Mouse (Mus musculus): Measurements from ENCODE around the gene Erc1. TPM values are rescaled to one million over a fixed set of nuclear protein-coding genes. Genes with fewer than 3 reads are reported as not detected.
"Not testable (repeated sequence)": the region's sequence is repeated elsewhere in the genome, so short reads cannot be mapped to it uniquely, and the experiment has no call there.

Erc1 gene
- polyA plus RNA-seq, 1 experiment from 2014 or later, result 3.9 TPM

- H3K27me3 ChIP-seq, result no peaks in the 10 kb centered on the region
- ATAC-seq (ENCODE audit: low read depth), result peak; percentile 38
Measured at GRCm38 (mm10) chr6:119847518-119848033, 391 bp downstream of the Erc1 start.

DNA sequence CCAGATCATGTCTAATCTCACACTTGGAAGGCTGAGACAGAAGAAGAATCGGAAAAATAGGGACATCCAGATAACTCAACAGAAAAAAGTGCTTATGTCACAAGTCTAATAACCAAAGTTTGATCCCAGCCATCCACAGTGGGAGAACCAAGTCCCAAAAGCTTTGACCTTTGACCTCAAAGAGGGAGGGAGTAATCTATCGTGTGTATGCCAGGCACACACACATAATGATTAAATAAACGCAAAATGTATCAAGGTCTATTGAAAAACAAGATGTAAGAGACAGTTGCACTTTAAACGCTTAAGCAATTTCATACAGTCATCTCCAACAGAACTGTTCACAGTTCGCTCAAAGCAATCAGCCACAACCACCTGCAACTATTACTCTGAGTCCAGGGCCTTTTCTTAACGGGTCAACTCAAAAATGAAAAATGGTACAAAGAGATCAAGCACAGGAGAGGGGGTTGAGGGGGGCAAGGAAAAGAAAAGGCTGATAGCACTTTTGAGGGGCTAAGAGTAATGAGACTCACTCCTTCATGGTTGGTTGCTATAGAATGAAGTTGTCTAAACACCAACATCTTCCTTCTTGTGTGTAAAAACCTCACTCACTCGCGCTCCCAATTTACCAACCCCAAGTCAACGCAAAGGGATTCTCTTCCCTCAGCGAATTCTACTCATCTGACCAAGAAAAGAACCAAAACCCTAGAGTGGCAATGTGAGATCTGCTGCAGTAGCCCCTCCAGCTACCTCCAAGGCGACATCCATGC lies 1.0 kb downstream of the Erc1 start:
- no peaks in the 10 kb centered on the region for H3K36me3 ChIP-seq
- H3K27me3 ChIP-seq, result no peaks in the 10 kb centered on the region
- H3K27ac ChIP-seq, result peak overlapping the region; percentile 88; the same call in 1 of the 2 replicates
- peak overlapping the region; percentile 91 for H3K4me3 ChIP-seq (replicated peaks)
- peak overlapping the region; percentile 96 for H3K4me2 ChIP-seq
- peaks cover 22% of the 10 kb centered on the region for H3K4me1 ChIP-seq (replicated peaks)
- no peaks in the 10 kb centered on the region for H3K9me3 ChIP-seq (replicated peaks)
- ATAC-seq (ENCODE audit: low read depth) (no peak), DNase-seq (no peak)
- peak overlapping the region; percentile 95 for H3K9ac ChIP-seq
- WGBS (ENCODE audit: insufficient replicate concordance), result 32% methylated on average over 11 of the region's 11 CpGs

More at GRCm38 (mm10) chr6:119847518-119848033, 391 bp downstream of the Erc1 start:
- peak overlapping the region; percentile 96 for H3K4me2 ChIP-seq
- H3K9ac ChIP-seq, result peak overlapping the region; percentile 95
- H3K36me3 ChIP-seq, result no peaks in the 10 kb centered on the region
- no peaks in the 10 kb centered on the region for H3K9me3 ChIP-seq (replicated peaks)
- peak overlapping the region; percentile 91 for H3K4me3 ChIP-seq (replicated peaks)
- under 1% methylated on average over 40 of the region's 40 CpGs for WGBS (ENCODE audit: insufficient replicate concordance)
- peak overlapping the region; percentile 88 for H3K27ac ChIP-seq
- peaks cover 22% of the 10 kb centered on the region for H3K4me1 ChIP-seq (replicated peaks)
- DNase-seq, result no peak

DNA sequence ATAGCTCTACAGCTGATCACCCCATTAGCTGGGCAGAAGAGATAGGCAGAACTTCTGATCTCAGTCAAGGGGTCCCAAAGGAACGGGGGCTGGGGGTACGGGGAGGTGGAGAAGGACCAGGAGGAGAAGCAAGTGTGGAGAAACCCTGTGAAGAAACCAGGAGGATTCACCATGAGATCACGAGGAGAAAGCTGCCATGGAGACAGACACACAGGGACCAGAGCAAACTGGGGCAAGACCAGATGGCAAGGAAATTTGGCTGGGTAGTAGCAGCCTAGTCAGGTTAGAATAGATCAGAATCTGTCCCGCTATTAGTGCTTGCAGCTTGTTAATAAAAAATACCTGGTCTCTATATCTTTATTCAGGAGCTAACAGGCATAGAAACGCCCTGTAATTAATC lies 18.0 kb downstream of the Erc1 start:
- WGBS (ENCODE audit: insufficient replicate concordance), result 64% methylated on average over 5 of the region's 5 CpGs
- no peak overlapping the region for H3K4me3 ChIP-seq (replicated peaks)
- peaks cover 3% of the 10 kb centered on the region; the same call in 1 of the 2 replicates for H3K4me1 ChIP-seq (replicated peaks)
- H3K36me3 ChIP-seq, result no peaks in the 10 kb centered on the region
- DNase-seq, result no peak
- no peaks in the 10 kb centered on the region for H3K27me3 ChIP-seq
- H3K4me2 ChIP-seq, result no peak overlapping the region
- H3K27ac ChIP-seq, result no peak overlapping the region
- no peaks in the 10 kb centered on the region for H3K9me3 ChIP-seq (replicated peaks)
- no peak overlapping the region for H3K9ac ChIP-seq
- ATAC-seq (ENCODE audit: low read depth), result no peak

DNA sequence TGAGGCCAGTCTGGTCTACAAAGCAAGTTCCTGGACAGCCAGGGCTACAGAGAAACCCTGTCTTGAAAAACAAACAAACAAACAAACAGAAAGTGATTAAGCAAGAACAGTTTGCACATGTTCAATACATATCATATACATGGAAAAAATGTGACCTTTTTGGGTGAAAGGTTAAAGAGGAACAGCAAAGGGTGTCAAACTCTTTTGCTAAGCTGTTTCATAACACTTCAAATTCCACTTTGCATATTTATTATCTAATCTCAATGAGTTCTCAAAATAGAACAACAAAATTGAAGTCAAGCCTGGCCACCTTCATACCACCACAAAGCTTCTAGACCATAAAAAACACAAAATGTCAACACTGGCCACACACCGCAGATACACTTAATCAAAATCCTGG lies 19.8 kb downstream of the Erc1 start:
- no peak overlapping the region for H3K9ac ChIP-seq
- H3K4me3 ChIP-seq (replicated peaks), result no peak overlapping the region
- no peak overlapping the region for H3K4me2 ChIP-seq
- H3K36me3 ChIP-seq, result 0 out of 2 replicates have a peak, but pooled peaks cover 10% of the 10 kb centered on the region
- H3K4me1 ChIP-seq (replicated peaks), result 0 out of 2 replicates have a peak, but pooled peaks cover 3% of the 10 kb centered on the region
- H3K27ac ChIP-seq, result no peak overlapping the region
- DNase-seq, result no peak
- H3K9me3 ChIP-seq (replicated peaks), result no peaks in the 10 kb centered on the region
- H3K27me3 ChIP-seq, result no peaks in the 10 kb centered on the region
- WGBS (ENCODE audit: insufficient replicate concordance), result 81% methylated on average over 1 of the region's 1 CpGs
- ATAC-seq (ENCODE audit: low read depth), result no peak

GRCm38 (mm10) chr6:119826701-119827100 lies 21.3 kb downstream of the Erc1 start:
- ATAC-seq (ENCODE audit: low read depth) (no peak), DNase-seq (no peak)
- Histone ChIP-seq H3K9me3 (replicated peaks) (no peaks in the 10 kb centered on the region), H3K36me3 (0 out of 2 replicates have a peak, but pooled peaks cover 10% of the 10 kb centered on the region), H3K4me2 (no peak overlapping the region), H3K27me3 (no peaks in the 10 kb centered on the region), H3K9ac (no peak overlapping the region), H3K4me3 (replicated peaks) (no peak overlapping the region), H3K27ac (no peak overlapping the region), H3K4me1 (replicated peaks) (0 out of 2 replicates have a peak, but pooled peaks cover 3% of the 10 kb centered on the region)
- WGBS (ENCODE audit: insufficient replicate concordance), result 68% methylated on average over 4 of the region's 4 CpGs

- DNase-seq (no peak), ATAC-seq (ENCODE audit: low read depth) (no peak)
- no peak overlapping the region for H3K27ac ChIP-seq
- 0 out of 2 replicates have a peak, but pooled peaks cover 3% of the 10 kb centered on the region for H3K4me1 ChIP-seq (replicated peaks)
- H3K36me3 ChIP-seq, result 0 out of 2 replicates have a peak, but pooled peaks cover 18% of the 10 kb centered on the region
- no peaks in the 10 kb centered on the region for H3K9me3 ChIP-seq (replicated peaks)
- WGBS (ENCODE audit: insufficient replicate concordance), result 66% methylated on average over 1 of the region's 1 CpGs
- no peak overlapping the region for H3K4me3 ChIP-seq (replicated peaks)
- no peak overlapping the region for H3K9ac ChIP-seq
- no peak overlapping the region for H3K4me2 ChIP-seq
- H3K27me3 ChIP-seq, result no peaks in the 10 kb centered on the region
Measured at GRCm38 (mm10) chr6:119822216-119822615, 25.8 kb downstream of the Erc1 start.

- no peaks in the 10 kb centered on the region for H3K4me1 ChIP-seq (replicated peaks)
- H3K36me3 ChIP-seq, result 0 out of 2 replicates have a peak, but pooled peaks cover 18% of the 10 kb centered on the region
- DNase-seq (no peak), ATAC-seq (ENCODE audit: low read depth) (no peak)
- no peak overlapping the region for H3K4me2 ChIP-seq
- H3K27me3 ChIP-seq, result no peaks in the 10 kb centered on the region
- H3K9me3 ChIP-seq (replicated peaks), result no peaks in the 10 kb centered on the region
- no peak overlapping the region for H3K9ac ChIP-seq
- H3K27ac ChIP-seq, result no peak overlapping the region
- 72% methylated on average over 1 of the region's 1 CpGs for WGBS (ENCODE audit: insufficient replicate concordance)
- H3K4me3 ChIP-seq (replicated peaks), result no peak overlapping the region
Measured at GRCm38 (mm10) chr6:119821158-119821557, 26.8 kb downstream of the Erc1 start.

- 71% methylated on average over 4 of the region's 4 CpGs for WGBS (ENCODE audit: insufficient replicate concordance)
- no peak for DNase-seq
Measured at GRCm38 (mm10) chr6:119818541-119818940, 29.4 kb downstream of the Erc1 start.

DNA sequence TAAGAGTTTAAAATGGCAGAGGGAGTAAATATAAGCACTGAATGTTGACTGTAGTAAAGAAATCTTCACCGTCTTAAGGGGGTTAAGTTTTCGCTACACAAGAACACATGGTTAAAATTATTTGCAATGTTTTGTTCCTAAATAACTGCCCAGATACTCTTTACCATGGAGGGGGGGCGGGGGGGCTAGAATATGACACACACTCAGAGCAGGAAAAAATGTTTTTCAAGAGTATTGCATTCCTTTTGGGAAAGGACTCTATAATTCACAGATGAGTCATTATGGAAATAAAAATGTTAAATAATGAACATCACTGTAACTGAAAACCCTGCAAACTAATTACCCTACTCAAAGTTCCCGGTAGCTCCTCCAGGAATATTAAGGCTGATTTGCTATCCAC lies 32.5 kb downstream of the Erc1 start:
- DNase-seq (no peak), ATAC-seq (ENCODE audit: low read depth) (no peak)
- WGBS (ENCODE audit: insufficient replicate concordance), result 80% methylated on average over 4 of the region's 4 CpGs
- Histone ChIP-seq H3K9ac (no peak overlapping the region), H3K27me3 (no peaks in the 10 kb centered on the region), H3K4me1 (replicated peaks) (no peaks in the 10 kb centered on the region), H3K36me3 (0 out of 2 replicates have a peak, but pooled peaks cover 7% of the 10 kb centered on the region), H3K4me2 (no peak overlapping the region), H3K27ac (no peak overlapping the region), H3K9me3 (replicated peaks) (no peaks in the 10 kb centered on the region), H3K4me3 (replicated peaks) (no peak overlapping the region)

More at GRCm38 (mm10) chr6:119818541-119818940, 29.4 kb downstream of the Erc1 start:
- H3K36me3 ChIP-seq, result 0 out of 2 replicates have a peak, but pooled peaks cover 7% of the 10 kb centered on the region
- no peak overlapping the region for H3K9ac ChIP-seq
- H3K27ac ChIP-seq, result no peak overlapping the region
- H3K9me3 ChIP-seq (replicated peaks), result no peaks in the 10 kb centered on the region
- H3K4me1 ChIP-seq (replicated peaks), result no peaks in the 10 kb centered on the region
- no peaks in the 10 kb centered on the region for H3K27me3 ChIP-seq
- ATAC-seq (ENCODE audit: low read depth), result no peak
- H3K4me2 ChIP-seq, result no peak overlapping the region
- H3K4me3 ChIP-seq (replicated peaks), result no peak overlapping the region

GRCm38 (mm10) chr6:119813055-119813454 lies 34.9 kb downstream of the Erc1 start:
- not testable (repeated sequence) for H3K9ac ChIP-seq; H3K4me3 ChIP-seq (replicated peaks); ATAC-seq (ENCODE audit: low read depth); DNase-seq; H3K4me1 ChIP-seq (replicated peaks); H3K27ac ChIP-seq; H3K27me3 ChIP-seq; H3K9me3 ChIP-seq (replicated peaks); H3K36me3 ChIP-seq; H3K4me2 ChIP-seq

GRCm38 (mm10) chr6:119808726-119809505 lies 39.1 kb downstream of the Erc1 start:
- Histone ChIP-seq H3K27me3 (no peaks in the 10 kb centered on the region), H3K4me1 (replicated peaks) (no peaks in the 10 kb centered on the region), H3K4me2 (no peak overlapping the region), H3K4me3 (replicated peaks) (no peak overlapping the region), H3K9ac (no peak overlapping the region), H3K36me3 (no peaks in the 10 kb centered on the region), H3K9me3 (replicated peaks) (no peaks in the 10 kb centered on the region), H3K27ac (no peak overlapping the region)
- 73% methylated on average over 2 of the region's 2 CpGs for WGBS (ENCODE audit: insufficient replicate concordance)
- ATAC-seq (ENCODE audit: low read depth) (no peak), DNase-seq (no peak)
